Mouse (Mus musculus) c-Kit-positive CD71-negative TER-119-negative erythroid progenitor cells, embryonic 14.5 days (primary cell): Measurements from ENCODE around the gene Olfr1175-ps.

ENCODE experiments used
- DNase-seq: peaks from one replicate; pipeline ENCODE4 v3.0.0-alpha.2; 2013; ENCODE audit warnings: low read depth

The Olfr1175-ps gene

DNA sequence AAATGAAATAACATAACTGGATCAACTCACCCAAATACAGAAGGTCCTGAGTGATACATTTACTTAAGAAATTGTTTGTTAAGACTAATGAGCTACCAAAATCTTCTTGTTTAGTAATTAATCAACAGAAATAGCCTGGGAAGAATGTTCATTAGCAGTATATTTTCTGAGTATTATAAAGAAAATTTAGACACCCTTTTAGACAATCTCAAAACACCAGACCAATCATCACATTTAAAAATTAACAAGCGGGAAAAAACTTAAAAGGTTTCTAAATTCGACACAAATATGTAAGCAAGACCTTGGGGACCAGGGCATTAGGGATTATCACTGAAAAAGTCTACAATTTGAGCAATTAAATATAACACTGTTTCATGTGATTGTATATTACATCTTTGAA lies at the start of gene Olfr1175-ps:
Olfr1175-ps (minus strand) TSS at position 101 of the 400 bp plus-strand sequence.
- DNase-seq = no peak

DNA sequence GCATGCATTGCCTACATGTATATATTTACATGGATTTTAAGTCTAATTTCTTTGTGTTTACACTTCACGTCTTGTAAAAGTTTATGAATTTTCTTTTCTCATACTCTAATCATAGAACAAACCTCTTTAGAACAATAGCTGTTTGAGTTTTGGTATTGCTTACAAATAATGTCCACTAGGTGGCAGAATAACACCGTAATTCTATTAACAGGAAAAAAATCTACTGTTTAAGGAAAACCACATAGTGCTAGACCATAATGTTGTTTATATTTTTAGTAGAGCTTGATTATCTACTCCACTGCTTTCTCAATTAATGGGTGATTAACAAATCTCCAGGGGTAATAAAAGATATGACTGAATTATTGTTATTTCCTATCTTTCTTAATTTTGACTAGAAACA lies 29.3 kb upstream of the Olfr1175-ps start:
- peak; percentile 14 for DNase-seq

DNA sequence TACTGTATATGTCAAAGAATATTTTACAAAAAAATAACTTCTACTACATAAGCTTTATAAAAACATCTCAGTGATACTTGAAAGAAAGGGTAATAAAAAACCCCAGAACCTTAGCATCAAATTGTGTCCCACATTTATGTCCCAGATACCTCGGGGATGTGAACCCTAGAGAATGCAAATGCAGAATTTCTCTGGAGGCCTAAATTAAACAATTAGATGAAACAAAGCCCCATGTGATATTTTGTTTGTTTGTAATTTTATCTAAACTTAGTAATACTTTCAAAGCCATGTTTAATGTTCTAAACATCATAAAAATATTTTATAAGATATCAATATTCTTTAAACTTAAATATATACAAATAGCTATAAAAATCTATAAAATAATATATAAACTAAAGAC lies 19.4 kb upstream of the Olfr1175-ps start, which contains the start of gene Olfr1177-ps:
Olfr1177-ps (minus strand) TSS at position 101 of the 400 bp plus-strand sequence.
- no peak for DNase-seq

DNA sequence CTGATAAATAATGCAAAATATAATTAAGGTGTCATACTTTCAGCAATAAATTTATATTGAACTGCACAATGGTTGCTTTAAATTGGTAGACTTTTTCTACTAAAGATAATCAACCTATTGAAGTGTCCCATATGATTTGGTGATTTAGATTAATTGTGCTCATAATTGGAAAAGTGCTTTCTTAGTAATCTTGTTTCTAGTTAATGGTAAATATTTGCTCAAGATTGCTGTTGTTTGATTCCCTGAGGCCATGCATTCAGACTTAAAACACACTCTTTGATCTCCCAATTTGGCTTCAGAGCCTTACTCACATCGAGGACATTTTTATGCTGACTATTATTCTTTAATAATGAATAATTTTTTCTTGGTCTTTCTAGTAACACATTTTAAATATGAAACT lies 9.4 kb upstream of the Olfr1175-ps start, which contains the start of gene Olfr1176:
Olfr1176 (plus strand) TSS at position 301 of the 400 bp plus-strand sequence.
- DNase-seq = no peak

DNA sequence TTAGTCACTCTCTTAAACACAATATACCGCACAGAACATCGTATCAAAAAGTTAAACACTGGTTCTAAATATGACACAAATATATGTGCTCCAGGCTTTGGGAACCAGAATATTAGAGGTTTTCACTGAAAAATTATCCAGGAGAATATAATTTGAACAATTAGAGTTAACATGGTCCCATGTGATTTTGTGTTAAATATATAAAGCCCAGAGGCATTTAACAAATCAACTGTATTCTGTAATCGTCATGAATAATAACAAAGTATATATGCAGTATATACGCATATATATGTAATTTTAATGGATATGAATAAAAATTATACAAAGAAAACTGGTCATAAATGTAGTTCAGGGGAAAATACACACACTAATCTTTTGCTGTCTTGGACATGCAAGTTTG lies 12.0 kb downstream of the Olfr1175-ps start, which contains the start of gene Olfr1174-ps:
Olfr1174-ps (minus strand) TSS at position 101 of the 400 bp plus-strand sequence.
- no peak for DNase-seq

DNA sequence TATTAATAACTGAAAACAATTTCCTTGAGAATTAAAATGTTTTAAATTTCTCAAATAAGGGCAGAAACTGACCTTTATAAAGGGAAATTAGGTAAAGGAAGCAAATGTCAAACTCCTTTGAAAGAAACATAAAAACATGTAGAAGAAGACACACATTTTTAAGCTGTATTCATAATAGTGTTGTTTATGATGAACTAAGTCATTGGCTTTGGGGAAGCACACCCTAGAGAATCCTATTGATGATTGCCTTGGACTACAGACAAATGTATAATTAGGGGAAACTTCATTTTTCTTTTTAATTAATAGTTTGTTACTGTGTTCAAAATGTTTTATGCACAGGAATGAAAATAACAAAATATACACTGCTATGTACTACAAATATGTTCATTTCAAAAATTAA lies 47.2 kb downstream of the Olfr1175-ps start, which contains the start of gene Olfr1173:
Olfr1173 (minus strand) TSS at position 101 of the 400 bp plus-strand sequence.
- no peak for DNase-seq
